Mouse (Mus musculus) cerebellum, postnatal 14 days (tissue): ENCODE data around the gene Olfr812.
"Not testable (repeated sequence)": the region's sequence is repeated elsewhere in the genome, so short reads cannot be mapped to it uniquely, and the experiment has no call there.

ENCODE experiments used
- DNase-seq, 2 experiments: peaks; one replicate each; pipeline ENCODE4 v3.0.0; 2021; ENCODE audit warnings: mixed read lengths in 2 of 2

Olfr812 gene

GRCm38 (mm10) chr10:129845994-129846393 is at the start of gene Olfr812:
Olfr812 (minus strand) TSS chr10:129846094.
- no peak for DNase-seq

GRCm38 (mm10) chr10:129885934-129886333 is 40.0 kb upstream of the Olfr812 start:
- no peak for DNase-seq

DNA sequence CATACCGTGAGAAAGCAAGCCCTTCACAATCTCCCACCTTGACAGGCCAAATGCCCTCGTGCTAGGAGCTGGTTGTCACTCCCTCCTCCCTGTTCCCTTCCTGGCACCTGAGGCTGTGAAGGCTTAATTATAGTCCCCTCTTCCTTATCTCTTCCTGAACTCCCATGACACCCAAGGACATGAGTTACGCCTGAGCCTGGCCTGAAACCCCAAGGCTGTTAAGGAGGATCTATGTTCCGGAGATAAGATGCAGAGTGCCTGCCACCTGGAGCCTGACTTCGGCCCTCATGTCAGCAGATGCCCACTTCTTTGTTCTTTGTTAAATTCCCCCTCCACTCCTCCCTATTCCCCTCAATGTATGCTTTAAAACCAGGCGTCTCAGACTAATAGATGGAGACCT is 39.6 kb upstream of the Olfr812 start:
- not testable (repeated sequence) for DNase-seq

DNA sequence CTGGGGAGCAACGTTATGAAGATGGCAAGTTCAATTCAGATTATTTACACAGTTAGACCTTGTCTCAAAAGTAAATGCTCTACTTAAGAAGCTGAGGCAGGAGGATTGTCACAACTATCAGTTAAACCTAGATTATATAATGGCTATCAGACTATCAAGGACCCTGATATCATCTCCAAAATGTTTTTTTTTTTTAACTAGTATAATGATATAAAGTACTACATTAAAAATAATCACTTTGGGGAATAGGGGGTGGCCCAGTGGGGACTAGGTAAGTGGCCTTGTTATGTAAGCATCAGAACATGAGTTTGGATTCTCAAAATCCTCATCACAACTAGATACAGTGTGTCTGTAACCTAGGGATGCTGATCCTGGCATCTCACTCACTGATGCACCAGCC is 33.9 kb upstream of the Olfr812 start, which contains the start of gene Olfr814:
TSS of gene Olfr814 (minus strand) at position 101 of the 400 bp plus-strand sequence.
- not testable (repeated sequence) for DNase-seq

GRCm38 (mm10) chr10:129855067-129855466 is 9.2 kb upstream of the Olfr812 start, which contains the start of gene Olfr813:
Olfr813 (plus strand) TSS chr10:129855367.
- DNase-seq: no peak

GRCm38 (mm10) chr10:129847343-129847742 is 1.4 kb upstream of the Olfr812 start:
- DNase-seq: no peak

GRCm38 (mm10) chr10:129804296-129804695 is 41.6 kb downstream of the Olfr812 start, which contains the start of gene Olfr811:
Olfr811 (minus strand) TSS chr10:129804396.
- DNase-seq: no peak

DNA sequence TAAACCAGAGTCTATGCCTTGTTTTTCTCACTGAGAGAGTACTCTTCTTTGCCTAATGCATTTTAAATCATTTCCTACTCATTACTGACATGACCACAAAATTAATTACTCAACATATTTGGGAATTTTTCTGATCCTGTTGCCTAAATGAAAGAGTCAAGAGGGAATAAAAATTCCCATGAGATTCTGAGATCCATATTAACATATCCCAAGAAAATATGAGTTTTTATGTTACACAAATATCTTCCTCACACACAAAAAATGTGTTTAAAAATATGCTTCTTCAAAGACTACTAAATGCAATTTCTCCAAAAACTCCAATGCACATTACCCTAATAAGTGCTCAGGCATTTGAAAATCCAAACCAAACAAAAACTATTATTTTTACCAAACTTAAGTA is 51.1 kb downstream of the Olfr812 start, which contains the start of gene Olfr810:
TSS of gene Olfr810 (minus strand) at position 101 of the 400 bp plus-strand sequence.
- DNase-seq: no peak
